26 mouse cellular contexts compared by ENCODE assay signal in the genomic region with DNA sequence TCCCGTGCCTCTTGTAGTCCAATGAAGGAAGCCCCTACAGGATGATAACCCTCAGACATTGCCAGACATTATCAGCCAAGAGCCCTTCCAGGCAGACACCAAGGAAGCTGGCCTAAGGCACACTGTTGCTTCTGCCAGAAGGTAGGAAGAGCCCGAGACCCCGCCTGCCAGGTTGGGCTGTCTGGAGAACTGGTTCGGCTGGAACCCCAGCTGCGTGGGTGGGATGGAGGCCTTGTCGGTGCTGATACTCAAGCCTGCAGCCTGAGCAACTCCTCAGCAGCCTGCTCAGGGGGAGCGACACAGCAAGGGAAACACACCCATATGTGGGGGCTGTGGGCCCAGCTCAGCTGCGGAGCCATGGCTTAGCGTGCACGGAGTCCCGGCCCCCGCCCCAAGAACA. TPM values are rescaled to one million over a fixed set of nuclear protein-coding genes. Genes with fewer than 3 reads are reported as not detected.
DNase-seq lines count a peak whose midpoint lies in the region; ATAC-seq lines count a peak whose summit lies in the region.
"Had no signal": no experiment of that assay in that cellular context is flagged by ENCODE, and none has a peak within 500 bp of the region (broad histone marks: within the 10 kb centered on the region; RNA-seq: fewer than 3 reads in every experiment).

No protein-coding gene starts in this region.

- no peaks in the 10 kb centered on the region for H3K9me3 ChIP-seq in forebrain, embryonic 12.5 days
- H3K9me3 ChIP-seq: G1E; heart, embryonic 13.5 days; hindbrain, embryonic 12.5 days had no signal

- no peak overlapping the region for H3K9ac ChIP-seq in forebrain, embryonic 12.5 days
- H3K9ac ChIP-seq: heart, embryonic 13.5 days; hindbrain, embryonic 12.5 days had no signal

- intact Hi-C loops in heart, postnatal 25 days (cut with DNase I) = no loop called here

- H3K4me1 ChIP-seq in forebrain, embryonic 12.5 days = peaks cover 5% of the 10 kb centered on the region; the same call in 1 of the 2 replicates

- no peak overlapping the region for H3K4me3 ChIP-seq in forebrain, embryonic 12.5 days (replicated peaks)
- H3K4me3 ChIP-seq: gastrocnemius, adult 2 months; heart, embryonic 13.5 days; hindbrain, embryonic 12.5 days had no signal

- ATAC-seq in forebrain, embryonic 12.5 days (ENCODE audit: low FRiP score) = no peak
- ATAC-seq: activated CD4-positive, CD25-positive, alpha-beta regulatory T cell, adult 4 months; forebrain, embryonic 14.5 days; hindbrain, embryonic 16.5 days; inflammation-experienced regulatory T-cells, adult 6 months had no signal

- WGBS in forebrain, embryonic 12.5 days = 93% methylated on average over 12 of the region's 12 CpGs

- H3K27ac ChIP-seq in forebrain, embryonic 12.5 days = no peak overlapping the region
- H3K27ac ChIP-seq: gastrocnemius, adult 2 months; heart, embryonic 13.5 days; hindbrain, embryonic 12.5 days had no signal

- DNase-seq in ovary, postnatal 36 days (ENCODE audit: low spot score) = peak; percentile 56
- no peak for DNase-seq in ovary, postnatal 14 days (ENCODE audit: low spot score)
- DNase-seq in R1 (ENCODE audit: low read depth, low spot score) = peak; percentile 44
- peak; percentile 52 for DNase-seq in gonadal fat pad, adult 2 months (ENCODE audit: low read depth)
- DNase-seq in testis, postnatal 10 days (ENCODE audit: low spot score) = peak; percentile 54
- no peak for DNase-seq in heart, postnatal 25 days (ENCODE audit: low spot score)
- no peak for DNase-seq in kidney, adult 18-20 months
- DNase-seq: adrenal gland, postnatal 14 days; cerebellum, adult 2 months; cerebellum, postnatal 10 days; gastrocnemius, adult 2 months; heart, adult 11 months; heart, postnatal 4 days; kidney, adult 2 months had no signal

- H3K4me2 ChIP-seq in forebrain, embryonic 12.5 days = no peak overlapping the region
- H3K4me2 ChIP-seq: heart, embryonic 13.5 days; hindbrain, embryonic 12.5 days had no signal

- no peaks in the 10 kb centered on the region for H3K36me3 ChIP-seq in forebrain, embryonic 12.5 days (replicated peaks)
- H3K36me3 ChIP-seq: G1E; heart, embryonic 13.5 days; hindbrain, embryonic 12.5 days had no signal

- no peaks in the 10 kb centered on the region for H3K27me3 ChIP-seq in forebrain, embryonic 12.5 days
- H3K27me3 ChIP-seq: CH12.LX; heart, embryonic 13.5 days; hindbrain, embryonic 12.5 days had no signal

RNA-seq across cellular contexts. Expression of gene Yeats4, which starts 29.3 kb away (rescaled TPM):
- 18.2 and 21.8 TPM in 2 replicates for polyA plus RNA-seq in gonadal fat pad, adult 2 months (2012; rRNA removed)
- total RNA-seq in heart, postnatal 25 days (2021) = 10 to 100 TPM; 26.5 to 26.8 TPM
- 140 and 144 TPM in 2 replicates for polyA plus RNA-seq in forebrain, embryonic 12.5 days (2016; fragmentation: Nextera tagmentation; extraction: Ambion mirVana)

RNA-seq across cellular contexts. Expression of gene 9530003J23Rik, which starts 43.5 kb away (rescaled TPM):
- 0.85 TPM in 1 of 2 replicates, not detected in the other for polyA plus RNA-seq in gonadal fat pad, adult 2 months (2012; rRNA removed)
- total RNA-seq in heart, postnatal 25 days (2021) = not detected
- polyA plus RNA-seq in forebrain, embryonic 12.5 days (2016; fragmentation: Nextera tagmentation; extraction: Ambion mirVana) = not detected in 2 replicates
- total RNA-seq: adrenal gland, adult 18-20 months; adrenal gland, postnatal 14 days; CH12.LX; gastrocnemius, adult 2 months; heart, postnatal 4 days had no signal
- polyA plus RNA-seq: cerebellum, adult 2 months; embryonic facial prominence, embryonic 11.5 days; forebrain, embryonic 14.5 days; G1E; heart, embryonic 13.5 days; heart, postnatal 0 days; hindbrain, embryonic 12.5 days; hindbrain, embryonic 16.5 days; inflammation-experienced regulatory T-cells, adult 6 months; kidney, adult 2 months had no signal

RNA-seq across cellular contexts. Expression of gene Frs2, which starts 46.7 kb away (rescaled TPM):
- 16.0 and 18.6 TPM in 2 replicates for polyA plus RNA-seq in gonadal fat pad, adult 2 months (2012; rRNA removed)
- 10 to 100 TPM; 16.3 to 17.1 TPM for total RNA-seq in heart, postnatal 25 days (2021)
- polyA plus RNA-seq in forebrain, embryonic 12.5 days (2016; fragmentation: Nextera tagmentation; extraction: Ambion mirVana) = 23.6 and 25.6 TPM in 2 replicates

Comparison
In these comparisons a context has a peak if more than half of its experiments do, and no peak if none do; other contexts are left out.
1. DNase-seq: peak in ovary, postnatal 36 days (single experiment), R1 (single experiment), gonadal fat pad, adult 2 months (single experiment) and testis, postnatal 10 days (single experiment); none in ovary, postnatal 14 days (single experiment), heart, postnatal 25 days (single experiment) and kidney, adult 18-20 months (single experiment).